Mouse (Mus musculus) lung, adult 10 weeks (tissue): ENCODE data around the gene Ndufa12. TPM values are rescaled to one million over a fixed set of nuclear protein-coding genes. Genes with fewer than 3 reads are reported as not detected.

ENCODE experiments used
- polyA plus RNA-seq: library from polyadenylated mRNA; stranded (reverse); fragments of 350-450 nt; fragmentation: Illumina TruSeq; extraction: RNeasy Lipid Tissue Mini Kit (QIAGEN cat#74804); gene quantifications from one replicate; pipeline ENCODE4 v1.2.3, GENCODE M21; 2014; ENCODE audit warnings: low read depth, low replicate concordance; ENCODE audit not compliant: insufficient read depth

The Ndufa12 gene
- 158 TPM for polyA plus RNA-seq

GRCm38 (mm10) chr10:94198482-94199405 is at the start of gene Ndufa12:
Ndufa12 (plus strand) TSS chr10:94198720.

Other genes starting within 250 kb of the Ndufa12 start
- gene Vezt, start 162.9 kb upstream of the Ndufa12 start, polyA plus RNA-seq: 5.6 TPM
- 2.6 TPM for gene Fgd6, start 162.7 kb upstream of the Ndufa12 start, polyA plus RNA-seq
- 4.7 TPM for gene Nr2c1, start 50.7 kb upstream of the Ndufa12 start, polyA plus RNA-seq
- not detected for gene Gm4792, start 100.0 kb downstream of the Ndufa12 start, polyA plus RNA-seq
- 20.6 TPM for gene Tmcc3, start 113.2 kb downstream of the Ndufa12 start, polyA plus RNA-seq